11 mouse cellular contexts compared by ENCODE assay signal in genomic region chr7:51617941-51618340, GRCm38 (mm10). TPM values are rescaled to one million over a fixed set of nuclear protein-coding genes. Genes with fewer than 3 reads are reported as not detected.
A peak's percentile ranks its signal among the peaks of the same experiment; 100 is the strongest.
DNase-seq lines count a peak whose midpoint lies in the region; ATAC-seq and TF ChIP-seq lines count a peak whose summit lies in the region.
"Had no signal": no experiment of that assay in that cellular context is flagged by ENCODE, and none has a peak within 500 bp of the region (broad histone marks: within the 10 kb centered on the region; RNA-seq: fewer than 3 reads in every experiment).

No protein-coding gene starts in this region.

- H3K4me2 ChIP-seq in intestine, postnatal 0 days (replicated peaks; ENCODE audit: low read depth), result no peak overlapping the region
- H3K4me2 ChIP-seq in intestine, embryonic 16.5 days (ENCODE audit: low read depth, low read length), result no peak overlapping the region
- H3K4me2 ChIP-seq in CH12.LX (ENCODE audit: insufficient read depth, low read depth, poor library complexity, severe bottlenecking), result no peak overlapping the region
- H3K4me2 ChIP-seq in midbrain, embryonic 13.5 days (replicated peaks), result peak overlapping the region; percentile 39

- no peak overlapping the region for H3K9ac ChIP-seq in intestine, postnatal 0 days (ENCODE audit: low read depth, low read length)
- H3K9ac ChIP-seq in intestine, embryonic 16.5 days (ENCODE audit: low read depth, low read length), result no peak overlapping the region
- no peak overlapping the region for H3K9ac ChIP-seq in CH12.LX (ENCODE audit: insufficient read depth, low read depth)
- H3K9ac ChIP-seq in midbrain, embryonic 13.5 days (replicated peaks), result 0 out of 2 replicates have a peak overlapping the region, but pooled peaks have one; percentile 28

- H3K27ac ChIP-seq in intestine, postnatal 0 days (ENCODE audit: low read depth, low read length), result no peak overlapping the region
- H3K27ac ChIP-seq in intestine, embryonic 16.5 days (ENCODE audit: low read length), result no peak overlapping the region
- H3K27ac ChIP-seq in CH12.LX (ENCODE audit: insufficient read depth, low read depth), result no peak overlapping the region
- H3K27ac ChIP-seq in midbrain, embryonic 13.5 days, result peak overlapping the region; percentile 76

- no peaks in the 10 kb centered on the region for H3K79me2 ChIP-seq in CH12.LX (replicated peaks; ENCODE audit: control insufficient read depth, extremely low read depth, insufficient read depth, poor library complexity, severe bottlenecking)

- H3K9me3 ChIP-seq in intestine, postnatal 0 days (ENCODE audit: control insufficient read depth), result no peaks in the 10 kb centered on the region
- H3K9me3 ChIP-seq in intestine, embryonic 16.5 days (ENCODE audit: control insufficient read depth, low read length), result no peaks in the 10 kb centered on the region
- peaks cover 10% of the 10 kb centered on the region for H3K9me3 ChIP-seq in CH12.LX (replicated peaks; ENCODE audit: low read length)
- no peaks in the 10 kb centered on the region for H3K9me3 ChIP-seq in midbrain, embryonic 13.5 days

- dilution Hi-C loops in CH12.LX (cut with MboI; ENCODE audit: extremely low pct_ligation_motif_present, extremely low pct_unique_long_range_greater_than_20kb, low sequenced_read_pairs), result no loop called here

- H3K4me3 ChIP-seq in intestine, postnatal 0 days (ENCODE audit: low read depth, low read length), result no peak overlapping the region
- no peak overlapping the region for H3K4me3 ChIP-seq in intestine, embryonic 16.5 days (ENCODE audit: low read length)
- no peak overlapping the region for H3K4me3 ChIP-seq in CH12.LX (replicated peaks in 1 of 3; ENCODE audit: low read depth in 2 of 3, low read length in 2 of 3, poor library complexity in 1 of 3)
- no peak overlapping the region for H3K4me3 ChIP-seq in midbrain, embryonic 13.5 days (replicated peaks)

- no peaks in the 10 kb centered on the region for H3K4me1 ChIP-seq in intestine, postnatal 0 days (replicated peaks; ENCODE audit: control insufficient read depth, insufficient read depth, low read length)
- H3K4me1 ChIP-seq in intestine, embryonic 16.5 days (ENCODE audit: control insufficient read depth, insufficient read depth, low read length), result no peaks in the 10 kb centered on the region
- H3K4me1 ChIP-seq in CH12.LX (ENCODE audit: control insufficient read depth in 1 of 2, insufficient read depth in 2 of 2), result no peaks in the 10 kb centered on the region
- H3K4me1 ChIP-seq in midbrain, embryonic 13.5 days (replicated peaks), result peaks cover 14% of the 10 kb centered on the region

- H3K36me3 ChIP-seq in intestine, postnatal 0 days (ENCODE audit: control insufficient read depth, insufficient read depth), result no peaks in the 10 kb centered on the region
- no peaks in the 10 kb centered on the region for H3K36me3 ChIP-seq in intestine, embryonic 16.5 days (ENCODE audit: control insufficient read depth, insufficient read depth, low read length)
- no peaks in the 10 kb centered on the region for H3K36me3 ChIP-seq in CH12.LX (replicated peaks in 1 of 2; ENCODE audit: control insufficient read depth in 1 of 2, insufficient read depth in 1 of 2, low read length in 1 of 2)
- no peaks in the 10 kb centered on the region for H3K36me3 ChIP-seq in midbrain, embryonic 13.5 days

- no peak for ATAC-seq in intestine, postnatal 0 days
- ATAC-seq in intestine, embryonic 16.5 days, result no peak
- ATAC-seq in midbrain, embryonic 13.5 days, result no peak

- TF ChIP-seq RAD21 in CH12.LX (IDR thresholded peaks at IDR 0.05; ENCODE audit: low read depth, low read length), result peak; percentile 16

- no peak for TF ChIP-seq EP300 in CH12.LX (IDR thresholded peaks at IDR 0.05; ENCODE audit: low read length)

- in situ Hi-C loops in CH12.LX (cut with MboI; ENCODE audit: low pct_ligation_motif_present, low pct_unique_long_range_greater_than_20kb, low sequenced_read_pairs), result no loop called here

- DNase-seq in CH12.LX (ENCODE audit: extremely low read depth) (peak; percentile 2), NIH3T3 (ENCODE audit: low read depth) (peak; percentile 84)
- no peak for DNase-seq in natural killer cell, adult 2 months (ENCODE audit: low spot score in 2 of 2)
- DNase-seq in adrenal gland, postnatal 36 days, result no peak
- DNase-seq: gastrocnemius, postnatal 14 days; left cerebral cortex, postnatal 4 days; thymus, adult 18-20 months had no signal

- TF ChIP-seq CTCF in intestine, postnatal 0 days (IDR thresholded peaks at IDR 0.05; ENCODE audit: low read depth), result peak; percentile 60
- peak in 1 of 2 experiments; percentile 11; a peak in 1 of 4 replicates for TF ChIP-seq CTCF in CH12.LX (conservative IDR thresholded peaks at IDR 0.05 in 1 of 2, IDR thresholded peaks at IDR 0.05 in 1 of 2; ENCODE audit: low read depth in 2 of 2, low read length in 2 of 2)

- H3K27me3 ChIP-seq in intestine, postnatal 0 days (replicated peaks; ENCODE audit: control insufficient read depth, insufficient read depth, low read length), result peaks cover 17% of the 10 kb centered on the region
- peaks cover 16% of the 10 kb centered on the region for H3K27me3 ChIP-seq in intestine, embryonic 16.5 days (replicated peaks; ENCODE audit: control insufficient read depth, insufficient read depth, low read length)
- H3K27me3 ChIP-seq in CH12.LX (replicated peaks), result no peaks in the 10 kb centered on the region
- H3K27me3 ChIP-seq in midbrain, embryonic 13.5 days, result peaks cover 23% of the 10 kb centered on the region

- TF ChIP-seq POLR2A in CH12.LX (IDR thresholded peaks at IDR 0.05; ENCODE audit: low read depth, low read length), result no peak

TF ChIP-seq in CH12.LX, 34 proteins besides CTCF, POLR2A, EP300 and RAD21:
- TF ChIP-seq SMC3 (IDR thresholded peaks at IDR 0.05; ENCODE audit: low read depth, low read length) (peak; percentile 16; the same call in 1 of the 2 replicates), GABPA (IDR thresholded peaks at IDR 0.05; ENCODE audit: insufficient replicate concordance, low read depth, low read length) (no peak)

RNA-seq across cellular contexts. Expression of gene Slc17a6, which starts 3.9 kb away (rescaled TPM):
- polyA plus RNA-seq in intestine, postnatal 0 days (2015; fragmentation: Nextera tagmentation; extraction: Ambion mirVana), result 0.07 and 0.09 TPM in 2 replicates
- polyA plus RNA-seq in intestine, embryonic 16.5 days (2015; fragmentation: Nextera tagmentation; extraction: Ambion mirVana), result 0.12 and 0.27 TPM in 2 replicates
- total RNA-seq in CH12.LX (2012; rRNA removed), result not detected in 2 replicates
- total RNA-seq in CH12.LX (2014; rRNA removed), result not detected in 2 replicates
- not detected in 2 replicates for polyA plus RNA-seq in CH12.LX (2012; ENCODE audit: insufficient read length, low read depth)
- polyA plus RNA-seq in midbrain, embryonic 13.5 days (2015; fragmentation: Nextera tagmentation; extraction: Ambion mirVana), result 76.8 and 92.2 TPM in 2 replicates
- under 1 TPM; 0.36 to 0.72 TPM for total RNA-seq in adrenal gland, postnatal 36 days (2021)
- total RNA-seq: gastrocnemius, postnatal 14 days; megakaryocyte, adult 5-6 weeks had no signal

Comparison
In these comparisons a context has a peak if more than half of its experiments do, and no peak if none do; other contexts are left out.
1. DNase-seq: peak in CH12.LX (single experiment) and NIH3T3 (single experiment); none in natural killer cell, adult 2 months (0 of 2) and adrenal gland, postnatal 36 days (0 of 2).
2. RNA of gene Slc17a6, which starts 3.9 kb away (polyA plus RNA-seq): 76.8 to 92.2 TPM in midbrain, embryonic 13.5 days; 0.12 to 0.27 TPM in intestine, embryonic 16.5 days, 0.07 to 0.09 TPM in intestine, postnatal 0 days and not detected in CH12.LX; every median in the first group is over 10 times any median in the second.